Mouse (Mus musculus) ES-E14 (cell line): ENCODE results near the gene Tmprss6. TPM values are rescaled to one million over a fixed set of nuclear protein-coding genes. Genes with fewer than 3 reads are reported as not detected.

ENCODE experiments used
- DNase-seq: peaks from one replicate; pipeline ENCODE4 v3.0.0-alpha.2; 2013; ENCODE audit warnings: low read depth, low spot score
- H3K27ac ChIP-seq: 2 replicates; pipeline ENCODE4 v1.5.1; 2012; ENCODE audit warnings: low read depth, mild to moderate bottlenecking, low read length, moderate library complexity, mixed read lengths; ENCODE audit not compliant: poor library complexity, insufficient read depth, severe bottlenecking
- H3K36me3 ChIP-seq: 2 replicates; pipeline ENCODE4 v1.6.1; 2012; ENCODE audit warnings: mild to moderate bottlenecking, low read length, moderate library complexity, mixed read lengths; ENCODE audit not compliant: control insufficient read depth, poor library complexity, insufficient read depth, severe bottlenecking
- H3K4me1 ChIP-seq, 2 experiments: fragments of 150-350 bp in 1 of 2; sonication (generic) in 1 of 2; 2 replicates each; pipeline ENCODE4 v1.6.1; 2012; ENCODE audit warnings: low read length in 2 of 2, mild to moderate bottlenecking in 1 of 2, mixed read lengths in 1 of 2; ENCODE audit not compliant: control insufficient read depth in 2 of 2, insufficient read depth in 2 of 2, poor library complexity in 1 of 2
- H3K4me3 ChIP-seq, 2 experiments: fragments of 150-350 bp in 1 of 2; sonication (generic) in 1 of 2; 2 replicates each; pipeline ENCODE4 v1.5.1; 2012; ENCODE audit warnings: low read length in 2 of 2, low read depth in 1 of 2, mild to moderate bottlenecking in 1 of 2, mixed read lengths in 1 of 2; ENCODE audit not compliant: insufficient read depth in 1 of 2, poor library complexity in 1 of 2, severe bottlenecking in 1 of 2
- H3K9ac ChIP-seq: 2 replicates; pipeline ENCODE4 v1.6.1; 2012; ENCODE audit warnings: low read depth, mild to moderate bottlenecking, low read length, mixed read lengths; ENCODE audit not compliant: poor library complexity, insufficient read depth, severe bottlenecking
- H3K9me3 ChIP-seq: fragments of 150-350 bp; sonication (generic); 2 replicates; pipeline ENCODE4 v1.6.1; 2012; ENCODE audit warnings: low read depth, mild to moderate bottlenecking, low read length; ENCODE audit not compliant: control insufficient read depth, insufficient read depth
- CHD2 ChIP-seq: IDR thresholded peaks from 2 replicates; pipeline ENCODE4 v1.6.1; 2014; ENCODE audit warnings: mild to moderate bottlenecking, low read depth, low read length, inconsistent platforms
- HCFC1 ChIP-seq: IDR thresholded peaks from 2 replicates; pipeline ENCODE4 v1.6.1; 2012; ENCODE audit warnings: low read length, inconsistent platforms, borderline replicate concordance; ENCODE audit not compliant: insufficient read depth
- MAFK ChIP-seq: IDR thresholded peaks from 2 replicates; pipeline ENCODE4 v1.6.1; 2014; ENCODE audit warnings: mild to moderate bottlenecking, low read depth, low read length, inconsistent platforms; ENCODE audit not compliant: insufficient read depth
- ZC3H11A ChIP-seq: IDR thresholded peaks from 2 replicates; pipeline ENCODE4 v1.6.1; 2012; ENCODE audit warnings: low read depth, mild to moderate bottlenecking, inconsistent platforms, low read length, borderline replicate concordance
- ZNF384 ChIP-seq: IDR thresholded peaks from 2 replicates; pipeline ENCODE4 v1.6.1; 2012; ENCODE audit warnings: low read depth, low read length, inconsistent platforms
- in situ Hi-C, 2 experiments: fragments of 600-800 bp; cut with MboI; formaldehyde crosslinking; loops; one replicate each; pipeline ENCODE4 v1.15.1; 2025; ENCODE audit warnings: low sequenced_read_pairs in 2 of 2, inconsistent platforms in 1 of 2; ENCODE audit not compliant: unreplicated experiment in 2 of 2
- total RNA-seq: library from RNA; depleted of rRNA; stranded (reverse); fragments of 300-350 nt; gene quantifications from 2 replicates; pipeline ENCODE4 v1.2.3, GENCODE M21; 2012

Gene Tmprss6
- total RNA-seq, 1 experiment = 0.49 TPM

DNA sequence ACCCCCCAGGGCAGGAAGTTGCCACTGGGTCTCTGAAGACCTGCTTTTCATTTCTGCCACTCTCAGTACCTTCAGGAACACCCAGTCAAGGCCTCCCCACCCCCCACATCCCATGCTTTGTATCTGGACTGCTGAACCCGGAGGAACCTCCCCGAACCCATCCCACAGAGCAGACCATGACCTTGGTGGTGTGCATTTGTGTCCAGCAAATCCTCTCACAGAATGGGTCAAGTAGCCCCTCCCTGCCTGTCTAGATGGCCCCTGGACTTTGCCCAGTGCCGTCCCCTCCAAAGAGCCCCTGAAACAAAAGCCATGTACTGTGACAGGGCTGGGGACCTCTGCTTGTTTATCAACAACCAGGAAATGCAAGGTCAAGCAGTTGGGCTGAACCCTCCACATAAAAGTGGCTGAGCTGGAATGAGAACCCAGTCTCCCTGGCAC, 65.1 kb downstream of the Tmprss6 start:
- Histone ChIP-seq H3K4me1 (peaks cover 4 to 19% of the 10 kb centered on the region in 2 experiments; a peak in 2 of 4 replicates), H3K27ac (peak overlapping the region; percentile 26; the same call in 1 of the 2 replicates), H3K9ac (peak overlapping the region; percentile 30; the same call in 1 of the 2 replicates), H3K9me3 (no peaks in the 10 kb centered on the region), H3K4me3 (0 out of 4 replicates have a peak overlapping the region, but pooled peaks of 1 of the 2 experiments have one; percentile 20), H3K36me3 (peaks cover 2% of the 10 kb centered on the region; the same call in 1 of the 2 replicates)
- TF ChIP-seq MAFK = no peak
- TF ChIP-seq CHD2 = no peak
- no peak for TF ChIP-seq HCFC1
- TF ChIP-seq ZC3H11A = no peak
- no peak for TF ChIP-seq ZNF384
- in situ Hi-C loops = no loop called here
- DNase-seq = peak; percentile 37

DNA sequence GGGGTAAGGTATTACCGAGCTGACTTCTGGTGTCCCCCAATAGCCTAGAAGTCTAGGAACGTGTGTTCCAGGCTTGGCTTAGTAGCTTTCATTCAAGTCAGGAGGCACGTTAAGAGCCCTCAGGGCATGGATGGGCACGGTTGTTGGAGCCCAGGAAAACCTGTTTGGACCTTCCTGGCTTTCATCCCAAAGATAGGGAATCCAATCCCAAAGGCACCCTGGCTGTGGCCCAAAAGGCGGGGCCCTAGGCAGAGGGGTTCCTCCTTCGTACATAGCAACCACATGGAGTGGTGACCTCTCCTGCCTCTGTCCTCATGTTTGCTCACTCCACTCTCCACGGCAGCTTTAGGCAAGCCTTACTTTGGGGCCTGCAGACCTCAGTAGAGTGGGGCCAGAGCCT, 66.0 kb downstream of the Tmprss6 start:
- no peaks in the 10 kb centered on the region for H3K9me3 ChIP-seq
- no peak for DNase-seq
- peaks cover 4 to 19% of the 10 kb centered on the region in 2 experiments; a peak in 2 of 4 replicates for H3K4me1 ChIP-seq
- in situ Hi-C loops = no loop called here
- no peak overlapping the region for H3K9ac ChIP-seq
- no peak overlapping the region for H3K4me3 ChIP-seq
- no peak overlapping the region for H3K27ac ChIP-seq
- TF ChIP-seq HCFC1 (no peak), ZC3H11A (no peak), MAFK (no peak), ZNF384 (no peak), CHD2 (no peak)
- H3K36me3 ChIP-seq = peaks cover 2% of the 10 kb centered on the region; the same call in 1 of the 2 replicates

DNA sequence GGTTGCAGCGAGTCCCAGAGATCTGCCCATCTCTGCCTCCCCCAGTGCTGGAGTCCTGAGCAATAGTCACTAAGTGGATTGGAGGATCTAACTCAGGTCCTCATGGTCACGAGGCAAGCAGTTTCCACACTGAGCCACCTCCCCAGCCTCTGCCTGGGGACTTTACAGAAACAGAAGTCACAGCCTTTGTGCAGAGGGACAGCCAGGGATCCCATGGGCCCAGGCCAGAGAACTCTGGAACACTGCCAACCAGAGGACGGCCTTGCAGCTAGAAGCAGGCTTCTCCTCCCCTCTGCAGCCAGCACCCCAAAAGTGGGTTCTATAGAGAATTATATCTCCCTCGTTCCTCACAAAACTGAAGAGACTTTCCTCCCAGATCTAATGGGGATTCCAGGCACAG, 66.5 kb downstream of the Tmprss6 start:
- H3K27ac ChIP-seq = no peak overlapping the region
- TF ChIP-seq CHD2 = no peak
- TF ChIP-seq ZC3H11A = no peak
- TF ChIP-seq HCFC1 = no peak
- TF ChIP-seq MAFK = no peak
- TF ChIP-seq ZNF384 = no peak
- H3K36me3 ChIP-seq = peaks cover 2% of the 10 kb centered on the region; the same call in 1 of the 2 replicates
- in situ Hi-C loops = no loop called here
- no peak overlapping the region for H3K9ac ChIP-seq
- peaks cover 4 to 18% of the 10 kb centered on the region in 2 experiments; a peak in 2 of 4 replicates for H3K4me1 ChIP-seq
- H3K4me3 ChIP-seq = no peak overlapping the region
- no peak for DNase-seq
- H3K9me3 ChIP-seq = no peaks in the 10 kb centered on the region

DNA sequence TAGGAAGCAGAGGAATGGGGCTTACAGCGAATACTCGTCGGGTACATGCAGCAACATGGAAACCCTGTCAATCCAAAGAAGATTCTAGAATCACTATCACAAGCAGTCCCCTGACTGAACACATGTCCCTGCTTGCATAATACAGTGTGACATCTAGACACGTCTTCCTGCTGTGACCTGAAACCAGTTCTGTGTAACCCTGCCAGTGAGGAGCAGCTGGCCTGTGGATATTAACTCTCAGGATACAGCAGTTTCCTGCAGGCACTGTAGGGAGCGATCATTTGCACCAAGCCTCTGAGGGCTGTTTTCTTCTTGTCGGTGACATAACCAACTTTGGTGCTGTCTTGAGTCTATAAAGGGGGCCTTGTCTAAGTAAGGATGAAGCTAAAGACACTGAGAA, 67.1 kb downstream of the Tmprss6 start:
- H3K36me3 ChIP-seq = peaks cover 2% of the 10 kb centered on the region; the same call in 1 of the 2 replicates
- no peak overlapping the region for H3K4me3 ChIP-seq
- TF ChIP-seq MAFK (no peak), ZC3H11A (no peak), HCFC1 (no peak), ZNF384 (no peak), CHD2 (no peak)
- in situ Hi-C loops = no loop called here
- no peak for DNase-seq
- H3K4me1 ChIP-seq = peaks cover 4 to 18% of the 10 kb centered on the region in 2 experiments; a peak in 2 of 4 replicates
- no peaks in the 10 kb centered on the region for H3K9me3 ChIP-seq
- H3K9ac ChIP-seq = no peak overlapping the region
- H3K27ac ChIP-seq = no peak overlapping the region

DNA sequence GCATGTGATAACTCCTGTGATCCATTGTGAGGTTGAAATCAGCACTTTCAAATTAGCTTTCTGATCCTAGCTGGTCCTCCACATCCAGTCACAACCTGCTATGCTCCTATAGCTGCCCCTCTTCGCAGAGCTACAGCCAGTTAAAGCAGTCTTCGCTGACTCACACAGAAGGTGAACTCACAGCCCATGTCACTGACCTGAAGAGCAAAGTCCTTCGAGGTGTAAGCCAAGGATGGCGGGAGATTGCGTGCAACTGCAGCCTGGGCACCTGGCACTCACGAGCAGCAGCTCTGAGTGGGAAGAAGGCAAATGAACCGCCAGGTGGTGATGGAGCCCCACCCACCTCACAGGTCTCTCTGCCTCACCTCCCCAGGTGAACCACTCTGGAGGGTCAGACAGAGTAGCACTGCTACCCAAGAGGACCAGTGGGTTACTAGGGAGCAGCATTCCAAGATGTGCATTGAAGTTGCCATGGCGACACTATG, 72.9 kb downstream of the Tmprss6 start, which contains the start of gene Tex33:
Gene Tex33, minus strand, starts transcription at position 435 of the 485 bp plus-strand sequence.
- DNase-seq = no peak
- Histone ChIP-seq H3K4me1 (peaks cover 2 to 3% of the 10 kb centered on the region in 2 experiments; a peak in 1 of 4 replicates), H3K4me3 (no peak within 1 kb of the TSS), H3K27ac (no peak within 1 kb of the TSS), H3K9ac (no peak within 1 kb of the TSS), H3K9me3 (no peaks in the 10 kb centered on the region), H3K36me3 (peaks cover 2% of the 10 kb centered on the region; the same call in 1 of the 2 replicates)
- TF ChIP-seq ZC3H11A (no peak), HCFC1 (no peak), MAFK (no peak), ZNF384 (no peak), CHD2 (no peak)
- in situ Hi-C loops = no loop called here
